Mouse (Mus musculus) bone marrow macrophage, adult 2 months (primary cell): Measurements from ENCODE around the gene Fam71d.

Experiments used
- CTCF ChIP-seq: IDR thresholded peaks from 2 replicates; pipeline ENCODE4 v1.5.1; 2012; ENCODE audit warnings: low read depth, mild to moderate bottlenecking, low read length, moderate library complexity
- POLR2A ChIP-seq: IDR thresholded peaks from 2 replicates; pipeline ENCODE4 v1.6.1; 2012; ENCODE audit warnings: mild to moderate bottlenecking, low read depth, low read length, borderline replicate concordance

GRCm38 (mm10) chr12:78769031-78769713 is 77.8 kb downstream of the Fam71d start:
- TF ChIP-seq POLR2A (no peak), CTCF (no peak)
